Mouse (Mus musculus) midbrain, embryonic 13.5 days (tissue): Measurements from ENCODE around the gene Zcchc13. TPM values are rescaled to one million over a fixed set of nuclear protein-coding genes. Genes with fewer than 3 reads are reported as not detected.
"Not testable (repeated sequence)": the region's sequence is repeated elsewhere in the genome, so short reads cannot be mapped to it uniquely, and the experiment has no call there.

Experiments used
- ATAC-seq: fragments of 200-750 bp; cut with Nextera tagmentation; 2 replicates; pipeline ENCODE4 v1.8.0; 2017; ENCODE audit warnings: mild to moderate bottlenecking, moderate TSS enrichment, moderate library complexity
- H3K27ac ChIP-seq: fragments of 300-500 bp; sonication (generic); 2 replicates; pipeline ENCODE4 v1.5.1; 2015; ENCODE audit warnings: inconsistent platforms, mild to moderate bottlenecking, moderate library complexity
- H3K27me3 ChIP-seq: fragments of 300-500 bp; sonication (generic); 2 replicates; pipeline ENCODE4 v1.6.1; 2015; ENCODE audit warnings: mild to moderate bottlenecking, inconsistent platforms
- H3K36me3 ChIP-seq: fragments of 300-500 bp; sonication (generic); 2 replicates; pipeline ENCODE4 v1.6.1; 2015; ENCODE audit warnings: mild to moderate bottlenecking, inconsistent platforms
- H3K4me1 ChIP-seq: fragments of 300-500 bp; sonication (generic); replicated peaks from 2 replicates; pipeline ENCODE4 v1.6.1; 2015; ENCODE audit warnings: inconsistent platforms
- H3K4me2 ChIP-seq: fragments of 300-500 bp; sonication (generic); replicated peaks from 2 replicates; pipeline ENCODE4 v1.6.1; 2015; ENCODE audit warnings: moderate library complexity, mild to moderate bottlenecking, inconsistent platforms
- H3K4me3 ChIP-seq: fragments of 300-500 bp; sonication (generic); replicated peaks from 2 replicates; pipeline ENCODE4 v1.5.1; 2015; ENCODE audit warnings: mild to moderate bottlenecking, inconsistent platforms
- H3K9ac ChIP-seq: fragments of 300-500 bp; sonication (generic); replicated peaks from 2 replicates; pipeline ENCODE4 v1.6.1; 2015; ENCODE audit warnings: mild to moderate bottlenecking, inconsistent platforms
- H3K9me3 ChIP-seq: fragments of 300-500 bp; sonication (generic); 2 replicates; pipeline ENCODE4 v1.6.1; 2016; ENCODE audit warnings: mild to moderate bottlenecking, inconsistent platforms
- WGBS: fragments of 180-500 bp; shearing (Covaris S2); methylation state at CpG from one replicate; pipeline ENCODE4 v1.1.7; 2015; 5-methylcytosine and 5-hydroxymethylcytosine counted together
- polyA plus RNA-seq: library from polyadenylated mRNA; unstranded; fragments of >200 nt; fragmentation: Nextera tagmentation; extraction: Ambion mirVana; gene quantifications from 2 replicates; pipeline ENCODE4 v1.2.1, GENCODE M21; 2015

Zcchc13 gene
- polyA plus RNA-seq, 1 experiment from 2014 or later = not detected

GRCm38 (mm10) chrX:103653021-103653420, 22.6 kb downstream of the Zcchc13 start:
- H3K4me3 ChIP-seq = no peak overlapping the region
- no peaks in the 10 kb centered on the region for H3K36me3 ChIP-seq
- no peak overlapping the region for H3K9ac ChIP-seq
- no peak overlapping the region for H3K4me2 ChIP-seq
- ATAC-seq = no peak
- 19% methylated on average over 2 of the region's 2 CpGs for WGBS
- peaks cover 52% of the 10 kb centered on the region for H3K27me3 ChIP-seq
- H3K27ac ChIP-seq = no peak overlapping the region
- H3K9me3 ChIP-seq = no peaks in the 10 kb centered on the region
- no peaks in the 10 kb centered on the region for H3K4me1 ChIP-seq

- Histone ChIP-seq H3K27ac (no peak overlapping the region), H3K27me3 (peaks cover 54% of the 10 kb centered on the region), H3K9me3 (0 out of 2 replicates have a peak, but pooled peaks cover 3% of the 10 kb centered on the region), H3K4me3 (no peak overlapping the region), H3K36me3 (no peaks in the 10 kb centered on the region), H3K9ac (no peak overlapping the region), H3K4me2 (no peak overlapping the region), H3K4me1 (no peaks in the 10 kb centered on the region)
- 42% methylated on average over 4 of the region's 4 CpGs for WGBS
- ATAC-seq = peak; percentile 30; the same call in 1 of the 2 replicates
Observed at GRCm38 (mm10) chrX:103658985-103659384, 28.6 kb downstream of the Zcchc13 start.

DNA sequence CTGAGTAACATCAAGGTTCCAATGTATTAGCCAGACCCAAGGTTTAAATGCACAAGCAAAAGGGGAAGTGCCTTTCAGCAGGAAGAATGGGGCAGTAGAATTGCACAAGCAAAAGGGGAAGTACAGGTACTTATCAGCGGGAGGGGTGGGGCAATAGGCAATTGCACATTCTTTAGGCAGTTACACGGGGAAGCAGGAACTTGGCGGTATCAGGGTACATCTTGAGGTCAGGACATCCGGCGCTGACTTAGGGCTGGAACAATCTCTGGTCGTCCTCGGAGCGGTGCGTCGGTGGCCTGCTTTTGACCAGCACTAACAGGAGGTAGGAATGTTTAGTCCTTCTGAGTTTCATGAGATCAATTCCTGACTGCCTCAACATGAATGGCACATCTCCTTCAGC, 34.1 kb downstream of the Zcchc13 start:
- not testable (repeated sequence) for H3K9ac ChIP-seq, H3K4me3 ChIP-seq, H3K4me2 ChIP-seq, H3K9me3 ChIP-seq, H3K4me1 ChIP-seq, H3K36me3 ChIP-seq, H3K27ac ChIP-seq, ATAC-seq
- WGBS = 92% methylated on average over 10 of the region's 10 CpGs
- peaks cover 41% of the 10 kb centered on the region for H3K27me3 ChIP-seq

- Histone ChIP-seq H3K9ac (no peak overlapping the region), H3K27ac (no peak overlapping the region), H3K4me3 (no peak overlapping the region), H3K4me1 (no peaks in the 10 kb centered on the region), H3K4me2 (no peak overlapping the region), H3K27me3 (peaks cover 29% of the 10 kb centered on the region), H3K36me3 (no peaks in the 10 kb centered on the region), H3K9me3 (no peaks in the 10 kb centered on the region)
- no peak for ATAC-seq
Observed at GRCm38 (mm10) chrX:103670245-103670644, 39.9 kb downstream of the Zcchc13 start.

GRCm38 (mm10) chrX:103673761-103674160, 43.4 kb downstream of the Zcchc13 start:
- no peak for ATAC-seq
- no peaks in the 10 kb centered on the region for H3K36me3 ChIP-seq
- WGBS = 79% methylated on average over 3 of the region's 3 CpGs
- no peak overlapping the region for H3K4me2 ChIP-seq
- H3K4me1 ChIP-seq = no peaks in the 10 kb centered on the region
- H3K4me3 ChIP-seq = no peak overlapping the region
- no peaks in the 10 kb centered on the region for H3K9me3 ChIP-seq
- H3K27ac ChIP-seq = no peak overlapping the region
- no peak overlapping the region for H3K9ac ChIP-seq
- H3K27me3 ChIP-seq = peaks cover 30% of the 10 kb centered on the region

GRCm38 (mm10) chrX:103674674-103675073, 44.3 kb downstream of the Zcchc13 start:
- Histone ChIP-seq H3K4me1 (no peaks in the 10 kb centered on the region), H3K27me3 (peaks cover 37% of the 10 kb centered on the region), H3K4me2 (no peak overlapping the region), H3K4me3 (no peak overlapping the region), H3K27ac (no peak overlapping the region), H3K36me3 (no peaks in the 10 kb centered on the region), H3K9ac (no peak overlapping the region), H3K9me3 (no peaks in the 10 kb centered on the region)
- ATAC-seq = no peak
- 26% methylated on average over 2 of the region's 2 CpGs for WGBS

Other genes starting within 250 kb of the Zcchc13 start
- gene Tsx, start 216.1 kb upstream of the Zcchc13 start, polyA plus RNA-seq = 0.34 and 0.35 TPM in 2 replicates
- not detected in 2 replicates for gene Gm26992, start 208.6 kb upstream of the Zcchc13 start, polyA plus RNA-seq
- 17.3 and 23.3 TPM in 2 replicates for gene Slc16a2, start 191.4 kb downstream of the Zcchc13 start, polyA plus RNA-seq